Mouse (Mus musculus): ENCODE data around the gene Sik2.

Sik2 gene

DNA sequence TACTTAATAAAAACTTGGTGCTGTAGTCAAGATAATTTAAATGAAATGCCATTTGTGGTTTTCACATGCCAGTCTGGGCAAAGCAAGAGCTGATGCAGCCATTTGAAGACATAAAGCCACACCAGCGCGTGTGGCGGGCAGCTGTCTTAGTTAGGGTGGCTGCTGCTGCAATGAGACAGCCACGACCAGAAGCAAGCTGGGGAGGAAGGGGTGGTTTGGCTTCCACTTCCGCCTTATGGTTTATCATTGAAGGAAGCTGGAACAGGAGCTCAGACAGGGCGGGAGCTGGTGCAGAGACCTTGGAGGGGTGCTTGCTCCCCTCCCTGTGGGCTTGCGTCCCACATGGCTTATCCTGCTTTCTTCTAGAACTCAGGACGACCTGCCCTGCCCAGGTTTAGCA, 143.1 kb downstream of the Sik2 start:
- no peak for DNase-seq (ENCODE audit: low read depth)

DNA sequence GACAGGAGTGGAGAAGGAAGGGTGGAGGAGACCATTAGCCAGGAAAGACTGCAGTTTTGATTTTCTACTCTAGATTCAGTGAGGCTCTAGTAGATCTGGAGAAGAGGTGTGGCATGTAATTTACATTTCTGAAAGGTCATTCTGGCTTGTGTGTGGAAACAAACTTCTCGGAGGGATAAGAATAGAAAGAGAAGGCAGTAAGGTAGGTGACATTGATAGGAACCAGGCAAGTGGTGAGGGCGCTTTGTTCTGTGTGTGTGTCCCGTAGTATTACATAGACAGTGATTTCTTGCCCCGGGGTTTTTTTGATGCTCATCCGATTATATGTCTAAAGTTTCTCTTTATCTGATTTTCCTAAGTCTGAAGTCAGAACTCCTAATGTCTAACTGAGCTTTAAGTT, 144.0 kb downstream of the Sik2 start:
- DNase-seq (ENCODE audit: low read depth): no peak

DNA sequence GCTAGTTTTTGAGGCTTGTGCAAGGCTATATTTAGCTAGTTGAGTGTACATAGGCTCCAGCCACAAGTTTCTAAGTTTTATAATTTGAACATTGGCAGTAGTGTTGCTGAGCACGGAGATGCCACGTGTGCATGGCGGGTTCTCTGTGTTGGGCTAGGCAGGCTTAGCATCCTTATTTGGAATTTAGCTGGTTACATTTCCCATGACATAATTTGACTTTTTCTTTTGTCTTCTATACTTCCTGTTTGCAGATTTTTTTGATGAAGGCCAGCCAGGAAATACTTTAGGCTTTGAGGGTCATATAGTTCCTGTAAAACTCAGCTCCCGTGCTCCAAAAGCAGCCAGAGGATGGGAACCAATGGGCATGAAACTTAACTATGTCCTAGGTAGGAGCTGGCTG, 145.0 kb downstream of the Sik2 start:
- no peak for DNase-seq (ENCODE audit: low read depth)

DNA sequence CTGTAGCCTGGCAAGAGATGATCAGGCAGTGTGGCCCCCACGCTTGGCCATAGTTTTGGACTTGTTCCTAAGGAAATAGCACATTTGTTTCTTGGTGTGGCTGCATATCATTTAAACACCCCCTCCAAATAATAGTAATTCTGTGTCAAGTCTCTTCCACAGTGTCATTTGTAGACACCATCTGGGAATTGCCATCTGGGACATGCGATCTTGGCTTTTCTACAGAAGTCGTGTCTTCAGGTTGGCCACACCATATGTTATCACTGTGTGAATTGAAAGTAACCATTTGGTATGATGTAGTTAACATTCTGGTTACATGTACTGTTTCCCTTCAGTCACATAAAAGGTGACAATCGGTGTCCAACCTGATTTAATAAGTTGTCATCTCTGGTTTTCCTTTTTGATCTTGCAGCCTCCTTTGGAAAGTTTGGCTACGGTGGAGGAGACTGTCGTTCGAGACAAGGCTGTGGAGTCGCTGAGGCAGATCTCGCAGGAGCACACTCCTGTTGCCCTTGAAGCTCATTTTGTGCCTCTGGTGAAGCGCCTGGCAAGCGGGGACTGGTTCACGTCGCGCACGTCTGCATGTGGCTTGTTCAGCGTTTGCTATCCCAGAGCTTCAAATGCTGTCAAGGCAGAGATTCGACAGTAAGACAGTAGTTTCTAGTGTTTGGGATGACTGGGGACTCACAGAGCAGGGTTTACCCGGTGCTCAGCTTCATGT, 147.6 kb downstream of the Sik2 start:
- DNase-seq (ENCODE audit: low read depth): no peak

DNA sequence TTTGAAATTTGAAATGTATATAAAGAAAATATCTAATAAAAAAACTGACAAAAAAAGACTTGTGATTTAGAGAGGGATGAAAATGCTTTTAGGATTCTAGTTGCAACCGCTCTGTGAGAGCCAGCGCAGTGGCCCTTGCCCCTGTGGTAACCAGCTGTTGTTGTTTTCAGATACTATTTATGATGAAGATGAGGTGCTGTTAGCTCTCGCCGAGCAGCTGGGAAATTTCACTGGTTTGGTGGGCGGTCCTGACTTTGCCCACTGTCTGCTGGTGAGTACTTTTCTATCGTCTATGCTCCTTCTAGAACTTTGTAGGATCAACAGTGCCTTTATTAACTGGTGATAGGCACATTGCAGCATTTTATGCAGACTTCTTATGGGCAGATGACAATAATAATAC, 150.2 kb downstream of the Sik2 start:
- DNase-seq (ENCODE audit: low read depth): no peak

DNA sequence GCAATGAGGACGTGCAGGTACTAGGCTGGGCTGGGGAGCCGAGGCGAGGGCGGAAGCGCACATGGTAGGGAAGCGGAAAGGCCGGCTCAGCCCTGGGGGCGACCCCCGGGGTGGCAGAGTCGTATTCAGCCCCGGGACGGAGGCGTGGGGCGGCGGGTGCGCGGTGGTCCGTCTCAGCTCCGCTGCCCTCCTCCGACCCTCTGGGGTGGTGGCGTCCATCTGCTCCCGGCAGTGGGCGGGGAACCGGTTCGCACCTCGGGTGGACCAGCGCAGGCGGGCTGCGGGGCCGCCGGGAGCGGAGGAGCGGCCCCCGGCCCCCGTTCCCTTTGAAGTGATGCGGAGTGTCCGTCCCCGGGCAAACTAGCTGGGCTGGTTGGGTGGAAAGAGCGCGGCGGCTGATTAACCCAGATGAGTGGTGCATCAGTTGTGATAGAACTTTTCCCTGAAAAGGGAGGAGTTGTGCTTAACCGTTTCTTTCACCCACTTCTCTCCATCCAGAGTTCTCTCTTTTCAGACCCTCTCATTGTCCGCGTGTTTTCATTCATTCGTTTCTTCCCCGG, 151.7 kb downstream of the Sik2 start:
- DNase-seq (ENCODE audit: low read depth): no peak

DNA sequence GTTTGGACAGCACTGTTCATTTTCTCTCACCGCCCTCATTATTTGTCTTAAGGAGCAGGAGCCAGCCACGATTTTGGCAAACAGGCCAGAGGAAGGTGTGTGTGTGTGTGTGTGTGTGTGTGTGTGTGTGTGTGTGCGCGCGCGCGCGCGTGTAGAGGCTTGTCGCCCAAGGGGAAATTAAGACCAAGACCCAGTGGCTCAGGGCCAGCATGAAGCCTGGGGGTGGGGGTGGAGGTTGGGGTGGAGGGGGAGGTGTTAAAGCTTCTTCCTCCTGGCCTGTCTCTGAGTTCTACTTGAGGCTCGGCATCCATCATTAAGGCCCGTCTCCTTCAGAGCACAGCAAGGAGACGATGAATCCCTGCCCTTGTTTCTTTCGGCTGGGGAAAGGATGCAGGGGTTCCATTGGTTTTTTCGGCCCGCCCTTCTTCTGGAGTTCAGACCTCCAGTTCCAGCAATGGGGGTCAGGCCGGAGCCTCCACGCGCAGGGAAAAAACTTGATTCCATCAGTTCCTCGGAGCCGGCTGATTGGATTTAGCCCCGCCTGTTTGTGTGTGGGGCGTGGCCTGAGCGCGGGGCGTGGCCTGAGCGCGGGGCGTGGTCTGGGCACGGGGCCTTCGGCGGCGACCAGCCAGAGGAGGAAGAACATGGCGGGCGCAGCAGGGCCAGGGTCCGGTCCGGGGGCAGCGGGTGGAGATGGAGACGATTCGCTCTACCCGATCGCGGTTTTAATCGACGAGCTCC, 152.4 kb downstream of the Sik2 start:
- peak; percentile 77 for DNase-seq (ENCODE audit: low read depth)

DNA sequence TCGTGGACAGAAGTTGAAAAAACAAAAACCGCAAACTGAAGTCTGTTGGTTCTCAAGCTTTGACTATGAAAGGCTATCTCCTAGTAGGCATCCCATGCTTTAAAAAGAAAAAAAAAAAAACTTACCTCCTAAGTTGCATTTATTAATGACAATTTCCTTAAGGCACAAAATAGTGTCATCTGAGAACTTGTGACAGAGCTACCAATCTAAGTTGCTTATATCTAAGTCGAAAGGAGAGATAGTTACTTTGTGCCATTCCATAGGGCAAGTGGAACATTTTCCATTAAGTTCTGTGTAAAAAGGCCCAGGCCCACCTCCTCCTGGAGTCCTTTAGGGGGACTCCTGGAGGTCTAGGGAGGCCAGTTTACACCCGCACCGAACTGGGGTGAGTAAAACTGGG, 153.1 kb downstream of the Sik2 start:
- DNase-seq (ENCODE audit: low read depth): no peak

DNA sequence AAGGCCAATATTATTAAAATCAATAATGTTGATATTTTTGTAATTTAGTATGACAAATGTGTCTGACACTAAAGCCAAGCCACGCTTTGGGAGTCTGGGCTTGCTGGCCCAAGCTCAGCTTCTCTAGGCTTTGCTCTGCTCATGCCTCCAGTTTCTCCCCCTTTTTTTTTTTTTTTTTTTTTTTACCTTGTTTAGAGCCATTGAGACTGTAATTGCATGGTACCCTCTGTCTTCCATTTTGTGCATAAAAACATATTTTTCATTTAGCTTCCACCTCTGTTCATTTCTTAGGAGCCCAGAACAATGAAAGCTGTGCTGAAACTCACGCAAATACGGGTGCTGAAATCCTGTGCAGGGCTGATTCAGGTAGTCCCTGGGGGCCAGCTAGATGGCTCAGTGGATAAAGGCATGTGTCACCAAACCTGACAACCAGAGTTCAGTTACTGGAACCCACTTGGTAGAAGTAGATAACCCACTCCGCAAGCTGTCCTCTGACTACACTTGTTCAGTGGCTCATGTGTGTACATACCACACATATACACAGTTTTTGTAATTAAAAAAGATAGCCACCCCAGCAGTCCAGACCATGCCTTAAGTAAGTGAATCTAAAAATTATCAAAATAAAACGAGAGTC, 153.6 kb downstream of the Sik2 start:
- DNase-seq (ENCODE audit: low read depth): no peak

DNA sequence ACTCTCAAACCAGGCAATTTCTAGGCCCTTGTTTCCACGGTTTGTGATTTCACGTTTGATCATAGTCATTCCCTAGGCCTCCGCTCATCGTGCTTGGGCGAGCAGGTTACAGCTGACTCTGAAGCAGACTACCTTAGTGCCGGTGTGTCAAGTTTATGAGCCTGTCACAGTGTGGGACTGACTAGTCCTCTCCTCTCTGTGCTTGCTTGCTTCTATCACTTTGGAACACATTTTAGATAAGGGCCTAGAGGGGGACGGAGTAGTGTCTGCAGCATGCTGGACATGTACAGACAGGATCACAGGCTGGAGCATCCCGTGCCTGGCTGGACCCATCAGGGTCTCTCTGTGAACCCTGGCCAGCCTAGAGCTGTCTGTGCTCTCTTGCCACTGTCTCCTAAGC, 154.5 kb downstream of the Sik2 start:
- no peak for DNase-seq (ENCODE audit: low read depth)

DNA sequence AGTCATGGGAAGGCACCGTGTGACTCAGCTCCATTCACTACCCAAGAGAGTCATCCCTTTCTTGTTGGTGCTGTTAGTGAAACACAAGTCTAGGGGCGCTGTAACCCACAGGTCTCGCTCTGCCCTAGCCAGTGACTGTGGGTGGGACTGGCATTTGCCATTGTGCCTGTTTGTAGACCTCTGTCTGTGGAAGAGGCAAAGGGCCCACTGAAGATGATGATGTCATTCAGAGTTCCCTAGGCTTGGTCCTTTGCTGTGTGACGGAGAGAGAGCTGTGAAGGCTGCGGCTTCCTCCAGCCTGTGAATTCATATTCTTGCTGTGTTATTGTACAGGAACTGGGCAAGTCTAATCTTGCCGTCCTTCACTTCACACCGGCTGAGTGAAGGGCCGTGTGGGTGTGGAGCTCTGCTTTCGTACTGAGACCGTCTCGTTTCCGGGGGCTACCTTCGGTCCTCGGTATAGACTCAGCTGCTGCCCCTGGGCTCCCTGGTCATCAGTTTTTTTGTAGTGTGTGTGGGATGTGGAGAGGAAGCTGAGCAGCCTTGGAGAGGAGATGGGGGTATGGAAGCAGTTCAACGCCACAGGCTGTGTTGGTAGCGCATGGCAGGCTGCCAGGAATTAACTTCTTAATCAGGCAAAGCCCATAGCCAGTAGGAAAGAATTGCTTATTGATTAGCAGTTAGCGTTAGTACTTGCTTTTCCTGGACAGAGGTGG, 156.1 kb downstream of the Sik2 start:
- no peak for DNase-seq (ENCODE audit: low read depth)

DNA sequence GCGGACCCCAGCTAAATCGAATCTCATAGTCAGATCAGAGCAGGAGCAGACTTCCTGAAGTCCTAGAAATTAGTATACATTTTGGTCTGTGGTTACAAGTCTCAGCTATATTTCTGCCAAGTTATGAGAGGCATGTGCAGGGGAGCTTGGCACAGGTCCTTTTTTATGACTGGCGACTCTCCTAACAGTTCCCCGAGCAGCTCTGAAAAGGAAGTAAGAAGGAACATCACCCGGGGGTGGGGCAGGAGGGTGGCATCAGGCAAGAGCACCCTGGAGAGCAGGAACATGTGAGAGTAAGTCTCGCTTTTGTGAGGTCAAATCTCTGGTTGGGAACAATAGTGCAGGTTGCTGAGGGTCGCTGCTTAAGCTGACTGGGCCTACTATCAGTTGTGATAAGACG, 158.2 kb downstream of the Sik2 start:
- DNase-seq (ENCODE audit: low read depth): no peak

DNA sequence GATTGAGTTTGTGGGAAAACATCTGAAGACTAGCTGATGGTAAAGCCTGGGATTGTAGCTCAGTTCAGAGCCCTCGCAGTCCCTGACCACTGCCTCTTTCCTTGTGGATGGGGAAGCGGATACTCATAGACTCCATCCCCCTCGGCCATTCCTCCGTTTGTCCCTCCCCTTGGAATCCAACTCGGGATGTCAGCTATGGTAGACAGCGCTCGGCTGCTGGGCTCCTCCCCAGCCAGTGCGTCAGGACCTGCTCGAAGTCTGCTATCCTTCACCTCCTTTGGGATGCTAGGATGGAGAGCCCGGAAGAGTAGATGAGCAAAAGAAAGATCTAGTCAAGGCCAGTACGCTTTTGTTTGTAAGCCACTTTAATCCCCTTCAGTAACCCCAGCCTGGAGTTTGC, 158.6 kb downstream of the Sik2 start:
- no peak for DNase-seq (ENCODE audit: low read depth)

DNA sequence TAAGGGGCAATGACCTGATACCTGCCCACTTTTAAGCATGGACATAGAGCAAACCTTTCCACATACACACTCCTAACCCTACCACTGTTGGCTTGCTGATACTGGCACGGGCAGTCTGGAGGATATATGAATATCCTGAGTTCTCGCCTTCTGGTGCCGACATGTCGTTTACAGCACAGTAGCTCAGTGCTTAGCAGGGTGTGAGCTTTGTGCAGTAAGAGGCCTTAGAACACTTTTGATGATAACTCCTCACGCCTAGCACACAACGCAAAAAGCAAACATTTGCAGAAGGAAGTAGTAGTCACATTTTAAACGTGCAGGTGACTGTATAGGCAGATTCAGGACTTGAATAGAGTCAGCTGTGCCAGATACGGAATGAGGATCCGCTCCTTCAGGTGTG, 159.1 kb downstream of the Sik2 start:
- no peak for DNase-seq (ENCODE audit: low read depth)

DNA sequence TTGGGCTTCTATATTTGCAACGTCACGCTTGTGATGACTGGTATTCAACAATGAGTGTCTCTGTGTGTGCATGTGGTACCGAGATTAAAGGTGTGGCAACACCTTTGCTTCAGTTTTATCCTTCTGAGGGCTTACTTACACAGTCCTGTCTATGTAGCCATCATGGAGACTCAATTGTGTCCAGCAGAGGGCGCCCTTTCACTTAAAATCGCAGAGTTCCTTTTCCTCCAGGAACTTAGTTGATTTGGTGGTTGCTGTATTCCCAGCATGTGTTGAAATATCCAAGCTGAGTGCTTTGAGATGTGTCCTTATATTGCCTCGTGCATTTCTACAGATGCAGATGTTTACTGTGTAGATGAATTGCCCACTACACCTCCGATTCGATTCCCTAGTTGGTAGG, 159.6 kb downstream of the Sik2 start:
- peak; percentile 85 for DNase-seq (ENCODE audit: low read depth)

DNA sequence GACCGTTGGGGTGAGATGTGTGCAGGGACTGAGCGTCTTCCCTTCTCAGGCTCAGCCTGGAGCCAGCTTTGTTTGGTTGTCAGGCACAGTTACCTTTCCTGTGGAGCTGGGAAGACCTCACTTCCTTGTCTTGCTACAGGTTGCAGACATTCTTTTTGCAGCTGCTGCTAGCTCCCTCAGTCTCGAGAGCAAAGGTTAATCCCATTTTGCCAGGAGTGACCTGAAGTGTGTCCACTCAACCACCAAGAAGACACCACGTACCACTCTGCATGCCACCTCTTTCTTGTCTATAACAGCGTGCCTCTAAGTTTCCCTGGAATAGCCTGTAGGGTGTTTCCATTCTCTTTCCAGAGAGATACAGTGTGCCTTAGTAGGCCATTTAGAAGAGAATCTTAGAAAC, 160.1 kb downstream of the Sik2 start:
- DNase-seq (ENCODE audit: low read depth): no peak

DNA sequence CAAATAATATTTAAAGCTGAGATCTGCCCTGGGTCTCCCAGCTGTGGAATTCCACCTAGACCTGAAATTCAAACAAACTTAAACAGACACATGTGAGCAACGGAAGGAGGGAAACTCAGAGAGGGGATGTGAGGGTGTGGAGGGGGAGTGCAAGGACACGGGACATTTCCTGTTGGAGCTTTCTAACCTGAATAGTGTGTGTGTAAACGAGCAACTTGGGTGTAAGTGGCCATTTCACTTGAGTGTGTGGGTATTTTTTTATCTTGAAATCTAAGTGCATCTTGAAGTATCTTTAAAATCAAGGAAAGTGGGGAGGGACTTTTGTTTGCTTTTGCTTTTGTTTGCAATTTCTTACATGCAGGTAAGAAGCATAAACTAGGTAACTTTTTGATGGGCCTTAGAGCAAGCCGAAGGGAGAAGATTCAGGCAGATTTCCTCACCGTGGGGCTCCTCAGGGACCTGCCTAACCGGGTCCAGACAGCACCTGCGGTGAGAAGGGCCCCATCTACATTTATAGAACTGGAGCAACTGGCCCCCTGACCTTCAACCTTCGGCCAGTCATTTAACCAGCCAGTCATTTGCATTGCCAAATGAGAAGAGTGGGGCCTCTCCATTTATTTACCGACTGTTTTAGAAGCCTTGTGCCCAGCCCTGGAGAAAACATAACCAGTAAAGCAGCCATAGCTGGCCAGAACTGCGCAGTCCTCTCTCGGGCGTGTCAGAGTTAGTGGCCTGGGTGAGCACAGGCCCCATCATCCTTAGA, 161.1 kb downstream of the Sik2 start:
- no peak for DNase-seq (ENCODE audit: low read depth)

DNA sequence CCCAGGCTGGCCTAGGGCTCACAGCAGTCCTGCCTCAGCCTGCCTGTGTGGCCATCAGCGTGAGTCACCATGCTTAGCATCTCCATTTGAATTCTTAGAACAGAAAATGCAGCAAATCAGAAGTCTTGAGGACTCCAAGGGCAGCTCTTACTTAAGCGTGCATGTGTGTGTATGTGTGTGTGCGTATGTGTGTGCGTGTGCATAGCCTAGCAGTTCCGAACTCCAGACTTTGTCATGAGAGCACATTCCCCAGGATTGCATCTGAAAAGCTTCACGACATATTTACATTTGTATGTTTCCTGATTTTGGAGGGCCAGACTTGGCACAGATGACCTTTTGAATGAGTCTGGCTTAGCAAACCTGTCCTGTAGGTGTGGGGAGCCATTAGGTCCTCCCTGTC, 161.7 kb downstream of the Sik2 start:
- no peak for DNase-seq (ENCODE audit: low read depth)

DNA sequence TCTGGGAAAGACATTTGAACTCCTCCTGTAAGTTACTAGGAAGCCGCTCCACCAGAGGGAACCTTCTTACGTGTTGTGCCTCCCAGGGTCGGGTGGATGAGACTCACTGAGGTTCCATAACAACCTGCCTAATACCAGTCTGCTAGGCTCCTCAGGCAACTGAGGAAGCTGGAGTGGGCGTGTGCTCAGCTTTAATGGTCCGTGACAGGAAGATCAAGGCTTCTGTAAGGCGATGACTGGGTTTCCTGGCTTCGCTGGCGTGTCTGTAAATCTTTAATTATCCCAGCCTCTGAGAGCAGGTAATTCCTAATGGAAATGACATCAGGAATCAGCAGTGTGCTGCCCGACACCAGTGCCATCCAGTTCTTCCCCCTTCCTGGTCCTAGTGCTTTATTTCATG, 163.3 kb downstream of the Sik2 start:
- no peak for DNase-seq (ENCODE audit: low read depth)

DNA sequence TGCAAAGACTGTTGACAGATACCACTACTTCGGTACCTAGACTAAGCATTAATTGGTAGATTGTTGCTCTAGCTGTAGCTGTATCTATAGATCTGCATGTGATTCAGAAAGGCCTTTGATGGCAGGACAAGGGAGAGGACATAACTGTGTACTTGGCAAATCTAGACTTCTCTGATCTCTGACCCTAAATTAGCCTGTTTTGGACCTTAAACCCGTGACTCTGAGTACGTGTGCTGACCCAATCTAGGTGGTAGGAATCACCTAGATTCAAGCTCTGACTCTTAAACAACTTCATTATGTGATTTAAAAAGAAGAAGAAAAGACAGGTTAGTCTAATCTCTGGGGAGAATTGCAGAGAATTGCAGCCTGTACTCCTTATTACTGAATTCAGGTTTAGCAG, 163.8 kb downstream of the Sik2 start, which contains the start of gene Ppp2r1b:
TSS of gene Ppp2r1b (plus strand) at position 221 of the 400 bp plus-strand sequence.
- no peak for DNase-seq (ENCODE audit: low read depth)
